Mouse (Mus musculus) lung, postnatal 0 days (tissue): Measurements from ENCODE around the gene Slc38a10. TPM values are rescaled to one million over a fixed set of nuclear protein-coding genes. Genes with fewer than 3 reads are reported as not detected.

Experiments used
- ATAC-seq: fragments of 200-750 bp; cut with Nextera tagmentation; 2 replicates; pipeline ENCODE4 v1.8.0; 2017; ENCODE audit warnings: moderate library complexity
- DNase-seq: peaks from one replicate; pipeline ENCODE4 v3.0.0-alpha.2; 2016; ENCODE audit warnings: low spot score
- H3K27ac ChIP-seq: fragments of 300-500 bp; sonication (generic); 2 replicates; pipeline ENCODE4 v1.5.1; 2014; ENCODE audit warnings: antibody characterized with exemption, mild to moderate bottlenecking, low read length, mixed read lengths
- H3K27me3 ChIP-seq: fragments of 300-500 bp; sonication (generic); replicated peaks from 2 replicates; pipeline ENCODE4 v1.6.1; 2014; ENCODE audit warnings: low read length, mixed read lengths; ENCODE audit not compliant: insufficient read depth
- H3K36me3 ChIP-seq: fragments of 300-500 bp; sonication (generic); 2 replicates; pipeline ENCODE4 v1.6.1; 2014; ENCODE audit warnings: low read length, mixed read lengths; ENCODE audit not compliant: insufficient read depth
- H3K4me1 ChIP-seq: fragments of 300-500 bp; sonication (generic); 2 replicates; pipeline ENCODE4 v1.6.1; 2014; ENCODE audit warnings: antibody characterized with exemption, low read depth, low read length, mixed read lengths; ENCODE audit not compliant: insufficient read depth
- H3K4me2 ChIP-seq: fragments of 300-500 bp; sonication (generic); replicated peaks from 2 replicates; pipeline ENCODE4 v1.6.1; 2014; ENCODE audit warnings: low read depth, mild to moderate bottlenecking, low read length, moderate library complexity, mixed read lengths
- H3K4me3 ChIP-seq: fragments of 300-500 bp; sonication (generic); 2 replicates; pipeline ENCODE4 v1.5.1; 2014; ENCODE audit warnings: low read depth, low read length
- H3K9ac ChIP-seq: fragments of 300-500 bp; sonication (generic); replicated peaks from 2 replicates; pipeline ENCODE4 v1.6.1; 2014; ENCODE audit warnings: low read depth, mild to moderate bottlenecking
- H3K9me3 ChIP-seq: fragments of 300-500 bp; sonication (generic); 2 replicates; pipeline ENCODE4 v1.6.1; 2016; ENCODE audit warnings: low read length, mixed read lengths
- CTCF ChIP-seq: IDR thresholded peaks from 2 replicates; pipeline ENCODE4 v1.5.1; 2016; ENCODE audit warnings: antibody characterized with exemption, mild to moderate bottlenecking
- EP300 ChIP-seq: IDR thresholded peaks from 2 replicates; pipeline ENCODE4 v1.6.1; 2016; ENCODE audit warnings: antibody characterized with exemption, mild to moderate bottlenecking, control low read depth
- WGBS: fragments of 180-500 bp; shearing (Covaris S2); extraction: QIAGEN DNeasy Blood & Tissue Kit; methylation state at CpG from one replicate; pipeline ENCODE4 v1.1.7; 2014; 5-methylcytosine and 5-hydroxymethylcytosine counted together
- polyA plus RNA-seq: library from polyadenylated mRNA; unstranded; fragments of >200 nt; fragmentation: Nextera tagmentation; extraction: Ambion mirVana; gene quantifications from 2 replicates; pipeline ENCODE4 v1.2.1, GENCODE M21; 2015

Gene Slc38a10
- polyA plus RNA-seq, 1 experiment from 2014 or later = 66.6 TPM

GRCm38 (mm10) chr11:120103431-120103997 is 47.6 kb downstream of the Slc38a10 start:
- H3K4me3 ChIP-seq = no peak overlapping the region
- 71% methylated on average over 3 of the region's 3 CpGs for WGBS
- peaks cover 5% of the 10 kb centered on the region; the same call in 1 of the 2 replicates for H3K4me1 ChIP-seq
- no peak overlapping the region for H3K27ac ChIP-seq
- H3K36me3 ChIP-seq = peaks cover 27% of the 10 kb centered on the region
- no peaks in the 10 kb centered on the region for H3K27me3 ChIP-seq
- H3K9ac ChIP-seq = no peak overlapping the region
- H3K4me2 ChIP-seq = no peak overlapping the region
- no peaks in the 10 kb centered on the region for H3K9me3 ChIP-seq
- TF ChIP-seq EP300 (no peak), CTCF (no peak)
- DNase-seq (no peak), ATAC-seq (no peak)

GRCm38 (mm10) chr11:120101036-120101435 is 50.1 kb downstream of the Slc38a10 start:
- Histone ChIP-seq H3K36me3 (peaks cover 16% of the 10 kb centered on the region), H3K4me3 (no peak overlapping the region), H3K4me2 (no peak overlapping the region), H3K27ac (no peak overlapping the region), H3K9me3 (no peaks in the 10 kb centered on the region), H3K27me3 (no peaks in the 10 kb centered on the region), H3K9ac (no peak overlapping the region), H3K4me1 (peaks cover 10% of the 10 kb centered on the region; the same call in 1 of the 2 replicates)
- no peak for ATAC-seq
- 0% methylated on average over 3 of the region's 3 CpGs for WGBS
- DNase-seq = peak; percentile 76
- TF ChIP-seq CTCF (peak; percentile 91), EP300 (no peak)

- 0 out of 2 replicates have a peak, but pooled peaks cover 5% of the 10 kb centered on the region for H3K36me3 ChIP-seq
- under 1% methylated on average over 73 of the region's 77 CpGs for WGBS
- DNase-seq (peak; percentile 98), ATAC-seq (peak; percentile 99)
- H3K9me3 ChIP-seq = no peaks in the 10 kb centered on the region
- no peak for TF ChIP-seq CTCF
- TF ChIP-seq EP300 = peak; percentile 87
- H3K27me3 ChIP-seq = no peaks in the 10 kb centered on the region
- H3K9ac ChIP-seq = peak within 1 kb of the TSS; percentile 72
- peak within 1 kb of the TSS; percentile 79 for H3K4me2 ChIP-seq
- H3K27ac ChIP-seq = peak within 1 kb of the TSS; percentile 91
- H3K4me3 ChIP-seq = peak within 1 kb of the TSS; percentile 72
- H3K4me1 ChIP-seq = peaks cover 10% of the 10 kb centered on the region; the same call in 1 of the 2 replicates
Measured at GRCm38 (mm10) chr11:120098588-120099511, 52.3 kb downstream of the Slc38a10 start, which contains the start of the genes Tepsin and Ndufaf8. Tepsin (minus strand) TSS chr11:120098731. Ndufaf8 (plus strand) TSS chr11:120098928.

- no peak overlapping the region for H3K9ac ChIP-seq
- no peak overlapping the region for H3K27ac ChIP-seq
- H3K4me3 ChIP-seq = no peak overlapping the region
- ATAC-seq (no peak), DNase-seq (no peak)
- no peaks in the 10 kb centered on the region for H3K27me3 ChIP-seq
- peaks cover 18% of the 10 kb centered on the region for H3K36me3 ChIP-seq
- H3K4me2 ChIP-seq = no peak overlapping the region
- WGBS = 79% methylated on average over 23 of the region's 23 CpGs
- no peaks in the 10 kb centered on the region for H3K9me3 ChIP-seq
- peaks cover 5% of the 10 kb centered on the region; the same call in 1 of the 2 replicates for H3K4me1 ChIP-seq
- TF ChIP-seq EP300 = no peak
- peak; percentile 29; the same call in 1 of the 2 replicates for TF ChIP-seq CTCF
Measured at GRCm38 (mm10) chr11:120092817-120093591, 58.1 kb downstream of the Slc38a10 start.

GRCm38 (mm10) chr11:120090661-120091060 is 60.5 kb downstream of the Slc38a10 start:
- Histone ChIP-seq H3K9ac (no peak overlapping the region), H3K36me3 (peaks cover 18% of the 10 kb centered on the region), H3K4me2 (no peak overlapping the region), H3K27ac (no peak overlapping the region), H3K4me1 (peaks cover 5% of the 10 kb centered on the region; the same call in 1 of the 2 replicates), H3K27me3 (no peaks in the 10 kb centered on the region), H3K4me3 (no peak overlapping the region), H3K9me3 (no peaks in the 10 kb centered on the region)
- DNase-seq (no peak), ATAC-seq (no peak)
- no peak for TF ChIP-seq CTCF
- TF ChIP-seq EP300 = no peak
- WGBS = 86% methylated on average over 4 of the region's 4 CpGs
